Mouse (Mus musculus) frontal cortex, adult 2 months (tissue): Measurements from ENCODE around the gene Leng8. TPM values are rescaled to one million over a fixed set of nuclear protein-coding genes. Genes with fewer than 3 reads are reported as not detected.

Source experiments
- DNase-seq, 2 experiments: peaks; one replicate each; pipeline ENCODE4 v3.0.0; 2022; ENCODE audit warnings: low spot score in 1 of 2; ENCODE audit errors: extremely low spot score in 1 of 2
- polyA plus RNA-seq: library from polyadenylated mRNA; depleted of rRNA; stranded (reverse); fragments of >200 nt; gene quantifications from 2 replicates; pipeline ENCODE4 v1.2.3, GENCODE M21; 2012; rRNA removed

The Leng8 gene
- 641 and 654 TPM in 2 replicates for polyA plus RNA-seq

DNA sequence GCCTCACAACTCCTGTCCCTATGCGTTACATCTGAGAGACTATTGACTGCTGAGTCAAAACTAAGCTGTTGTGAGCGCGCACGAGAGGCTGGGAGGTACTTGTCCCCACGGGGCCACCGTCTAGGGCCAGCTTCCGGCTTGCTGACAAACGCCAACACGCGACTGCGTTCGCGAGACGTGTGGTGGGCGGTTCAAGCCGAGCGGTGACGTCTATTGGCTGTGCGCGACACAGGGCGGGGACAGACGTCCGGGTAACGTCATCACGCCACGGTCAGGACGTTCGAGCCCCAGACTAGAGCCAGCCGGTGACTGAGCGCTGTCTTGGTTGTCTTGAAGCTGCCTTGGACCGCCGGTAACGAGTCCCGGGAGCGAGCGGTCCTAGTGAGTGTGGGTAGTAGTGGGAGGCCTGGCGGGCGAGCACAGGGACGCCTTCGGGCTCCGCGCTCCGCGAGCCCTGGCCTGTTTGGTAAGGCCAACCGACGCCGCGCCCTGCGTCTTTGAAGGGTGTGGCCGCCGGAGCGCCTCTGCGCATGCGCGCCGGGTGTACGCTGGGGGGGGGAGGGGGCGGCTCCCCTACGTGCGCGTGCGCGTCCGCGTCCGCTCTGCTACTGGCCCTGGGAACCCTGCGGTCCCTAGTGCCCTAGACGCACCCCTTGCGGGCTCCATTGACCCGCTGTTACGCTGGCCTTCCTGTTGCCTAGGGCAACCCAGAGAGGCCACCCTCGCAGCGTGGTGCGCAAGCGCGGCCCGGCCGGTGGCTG, at the start of gene Leng8:
Gene Leng8, plus strand, starts transcription at position 269 of the 761 bp plus-strand sequence.
- peak; percentile 99 for DNase-seq

GRCm38 (mm10) chr7:4087238-4087895, 49.5 kb upstream of the Leng8 start:
- peak; percentile 74 to 78 for DNase-seq

DNA sequence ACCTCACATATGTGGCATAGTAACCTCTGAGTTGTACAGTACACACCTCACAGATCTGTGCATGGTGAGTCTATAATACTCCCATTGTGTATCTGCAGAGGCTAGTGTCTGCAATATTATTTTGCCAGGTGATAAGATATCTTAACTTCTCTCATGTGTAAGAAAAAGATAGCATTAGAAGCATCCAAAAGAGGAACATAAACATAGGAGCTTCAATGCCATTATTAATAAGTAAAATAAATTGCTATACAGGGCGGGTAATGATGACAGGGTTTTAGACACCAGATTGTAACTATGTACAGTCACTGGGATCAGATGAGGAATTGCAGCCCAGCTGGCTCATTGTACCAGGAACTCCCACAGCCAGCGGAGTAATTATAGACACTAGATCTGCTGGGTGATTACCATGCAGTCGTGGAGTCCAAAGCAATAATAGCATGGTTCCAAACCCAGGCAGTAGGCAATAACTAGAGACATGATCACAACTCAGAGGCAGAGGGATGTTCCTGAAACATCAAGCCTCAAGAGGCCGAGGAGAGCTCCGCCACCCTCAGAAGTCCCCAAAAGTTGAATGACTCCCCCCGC, 48.9 kb upstream of the Leng8 start:
- DNase-seq, result peak; percentile 71 to 74

GRCm38 (mm10) chr7:4088679-4089078, 48.2 kb upstream of the Leng8 start:
- DNase-seq, result no peak

GRCm38 (mm10) chr7:4091170-4091569, 45.7 kb upstream of the Leng8 start:
- no peak for DNase-seq

DNA sequence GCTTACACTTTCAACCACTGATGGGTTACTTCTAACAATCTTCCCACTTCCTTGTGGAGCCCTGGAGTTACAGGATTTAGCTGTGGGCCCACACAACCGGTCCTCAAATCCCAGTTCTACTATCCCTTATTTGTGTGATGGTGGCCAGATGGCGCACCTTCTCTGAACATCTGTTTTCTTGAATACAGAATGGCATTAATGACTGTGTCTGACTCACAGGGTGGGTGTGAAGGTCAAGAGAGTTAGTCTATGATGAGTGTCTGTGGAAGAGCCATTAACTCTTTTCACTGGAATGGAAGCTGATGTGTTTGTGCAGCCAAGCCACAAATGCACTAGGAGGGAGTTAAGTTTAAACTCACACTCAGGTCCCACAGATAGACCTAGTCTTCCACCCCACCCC, 38.5 kb upstream of the Leng8 start:
- DNase-seq, result no peak

GRCm38 (mm10) chr7:4098832-4099231, 38.0 kb upstream of the Leng8 start:
- no peak for DNase-seq

DNA sequence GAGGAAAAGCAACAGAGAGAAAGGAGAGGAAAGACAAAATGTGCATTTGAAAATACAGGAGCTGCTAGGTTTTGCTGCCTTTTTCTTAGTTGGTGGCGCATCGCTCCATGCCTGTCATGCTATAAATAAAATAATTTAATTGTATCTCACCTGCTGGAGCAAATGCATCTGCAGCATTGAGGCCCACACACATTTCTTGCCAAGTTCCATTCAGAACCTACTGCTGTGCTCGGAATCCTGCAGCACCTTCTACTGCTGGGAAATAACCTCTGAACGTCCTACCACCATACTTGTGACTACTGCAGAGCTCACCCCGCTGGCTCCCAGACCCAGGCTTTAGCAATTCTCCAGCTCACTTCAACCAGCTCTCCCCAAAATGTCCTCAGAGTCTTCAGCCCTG, 35.7 kb upstream of the Leng8 start:
- DNase-seq, result no peak

- DNase-seq, result peak in 1 of 2 experiments; percentile 83
Measured at GRCm38 (mm10) chr7:4103411-4103810, 33.4 kb upstream of the Leng8 start.

DNA sequence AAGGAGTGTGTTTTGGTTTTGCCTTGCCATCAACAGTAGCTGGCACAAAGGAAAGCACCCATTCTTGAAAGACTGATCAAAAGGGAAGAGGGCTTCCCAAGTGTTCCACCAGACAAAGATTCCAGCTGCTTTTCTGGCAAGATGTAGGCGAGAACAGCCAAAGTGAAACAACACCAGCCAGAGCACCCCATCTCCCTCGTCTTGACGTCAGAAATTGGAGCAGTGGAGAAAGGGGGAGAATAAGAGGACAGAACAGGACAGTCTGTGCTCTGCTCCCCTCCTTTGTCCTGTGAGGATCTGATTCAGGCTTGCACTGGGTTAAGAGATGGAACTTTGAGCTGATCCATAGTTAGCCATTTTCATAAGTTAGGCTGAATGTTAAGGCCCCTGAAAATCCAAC, 25.1 kb upstream of the Leng8 start:
- DNase-seq, result no peak

- peak in 1 of 2 experiments; percentile 77 for DNase-seq
Measured at GRCm38 (mm10) chr7:4117050-4117814, 19.6 kb upstream of the Leng8 start.

GRCm38 (mm10) chr7:4119344-4119902, 17.4 kb upstream of the Leng8 start, which contains the start of gene Ttyh1:
TSS of gene Ttyh1 (plus strand) at chr7:4119408.
- DNase-seq, result peak in 1 of 2 experiments; percentile 80

DNA sequence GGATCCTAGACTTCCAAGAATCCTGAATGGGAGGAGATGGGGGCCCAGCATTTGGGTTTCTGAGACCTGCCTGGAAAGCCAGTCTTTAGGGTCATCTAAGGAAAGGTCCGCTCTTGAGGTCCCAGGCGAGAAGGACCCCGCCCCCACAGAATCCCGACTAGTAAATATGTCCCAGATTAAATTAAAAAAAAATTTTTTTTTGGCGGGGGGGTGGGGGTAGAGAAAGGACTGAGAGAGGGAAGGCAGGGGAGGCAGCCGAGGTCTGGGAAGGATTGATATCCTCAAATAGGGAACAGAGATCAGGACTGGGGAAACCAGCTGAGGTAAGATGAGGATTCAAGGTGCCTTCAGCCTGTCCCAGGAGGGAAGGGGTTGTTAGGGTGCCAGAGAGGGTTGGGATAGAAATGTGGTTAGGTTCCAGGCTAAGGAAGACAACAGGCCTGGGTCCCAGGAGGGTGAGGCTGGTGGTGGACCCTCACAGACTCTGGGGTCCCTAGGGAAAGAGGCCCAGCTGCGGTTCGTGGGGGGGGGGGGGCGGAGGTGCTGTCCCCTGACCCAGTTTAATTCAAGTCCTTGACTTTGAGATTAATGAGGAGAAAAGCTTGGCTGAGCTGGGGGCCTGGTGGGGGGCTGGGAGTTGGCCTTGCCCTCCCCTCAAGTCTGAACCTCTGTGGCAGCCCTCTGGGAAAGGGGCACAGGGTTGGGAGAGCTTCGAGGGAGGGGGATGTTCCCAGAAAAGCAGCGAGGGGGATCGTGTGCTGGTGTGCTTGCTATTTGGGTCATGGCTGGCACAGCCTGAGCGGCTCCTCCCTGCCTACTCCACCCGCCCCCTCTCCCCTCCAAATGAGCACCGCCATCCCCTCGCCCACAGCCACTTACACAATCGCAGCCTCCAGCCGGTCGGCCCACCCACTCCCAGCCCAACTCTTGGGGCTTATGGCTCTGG, 16.6 kb upstream of the Leng8 start:
- peak in 1 of 2 experiments; percentile 70 for DNase-seq

GRCm38 (mm10) chr7:4122076-4122768, 14.6 kb upstream of the Leng8 start:
- peak in 1 of 2 experiments; percentile 51 for DNase-seq

GRCm38 (mm10) chr7:4122783-4123182, 14.1 kb upstream of the Leng8 start:
- DNase-seq, result no peak

GRCm38 (mm10) chr7:4123732-4124131, 13.1 kb upstream of the Leng8 start:
- DNase-seq, result peak; percentile 82 to 85

- DNase-seq, result peak; percentile 93 to 94
Measured at GRCm38 (mm10) chr7:4124315-4124759, 12.5 kb upstream of the Leng8 start.

DNA sequence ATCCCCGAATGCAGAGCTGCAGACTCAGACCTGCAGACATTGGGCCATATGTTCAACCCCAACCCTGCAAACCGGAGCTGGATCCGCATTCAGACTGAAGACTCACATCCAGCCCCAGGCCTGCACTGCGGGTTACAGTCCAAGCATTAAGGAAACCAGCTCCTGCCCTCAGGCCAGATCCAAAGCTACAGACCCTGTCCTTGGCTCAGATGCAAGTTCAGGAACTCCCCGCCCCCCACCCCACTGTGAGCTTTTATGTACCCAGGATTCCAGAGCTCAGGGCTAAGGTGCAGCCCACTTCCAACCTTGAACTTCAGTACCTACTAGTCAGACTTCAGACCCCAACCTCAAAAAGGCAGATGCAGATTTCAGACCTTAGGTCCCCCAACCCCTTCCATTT, 12.0 kb upstream of the Leng8 start:
- no peak for DNase-seq

DNA sequence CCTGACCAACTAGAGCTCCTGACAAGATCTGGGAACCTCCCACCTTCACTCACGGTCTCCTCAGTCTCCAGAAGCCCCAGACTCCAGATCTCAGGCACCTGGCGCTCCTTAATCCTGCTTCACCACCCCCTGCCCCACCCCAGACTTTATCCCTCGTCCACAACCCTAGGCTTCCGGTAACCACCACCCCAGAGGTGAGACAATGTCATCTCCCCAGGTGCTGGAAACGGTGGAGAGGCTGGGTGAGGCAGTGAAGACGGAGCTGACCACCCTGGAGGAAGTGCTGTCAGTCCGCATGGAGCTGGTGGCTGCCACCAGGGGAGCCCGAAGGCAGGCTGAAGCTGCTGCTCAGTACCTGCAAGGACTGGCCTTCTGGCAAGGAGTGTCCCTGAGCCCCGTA, 11.5 kb upstream of the Leng8 start:
- no peak for DNase-seq
